Mouse (Mus musculus): ENCODE measurements at regions not wholly inside any gene's neighbourhood (a gene's known extent, or its start where the extent isn't known, plus 50 kb on each side); places are given as distances from the start of the nearest gene placed in this dataset.

DNA sequence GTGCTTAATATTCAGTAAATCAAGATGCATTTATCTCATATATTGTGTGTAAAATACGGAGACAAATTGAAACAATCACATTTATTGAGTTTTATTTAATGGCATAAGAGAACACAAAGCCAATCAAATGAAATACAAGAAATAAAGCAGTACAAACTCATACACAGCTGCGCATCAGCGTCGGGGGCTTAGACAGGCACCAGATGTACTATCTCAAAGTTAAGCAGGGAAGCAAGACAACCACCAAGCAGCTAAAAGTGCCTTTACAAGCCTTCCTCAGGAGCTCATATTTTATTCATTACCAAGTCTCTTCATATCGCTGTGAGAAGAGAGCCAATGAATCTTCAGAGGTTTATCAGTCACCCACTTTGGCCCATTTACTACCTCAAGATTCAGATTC lies 107.0 kb upstream of the Apob start:
- TF ChIP-seq POLR2A (IDR thresholded peaks at IDR 0.05; ENCODE audit: borderline replicate concordance, insufficient read depth, low read length) (no peak), CTCF (IDR thresholded peaks at IDR 0.05; ENCODE audit: borderline replicate concordance, insufficient read depth, low read depth, low read length) (no peak)

Data from cerebellum, adult 2 months (tissue).